23 mouse cellular contexts compared by ENCODE assay signal in the genomic region with DNA sequence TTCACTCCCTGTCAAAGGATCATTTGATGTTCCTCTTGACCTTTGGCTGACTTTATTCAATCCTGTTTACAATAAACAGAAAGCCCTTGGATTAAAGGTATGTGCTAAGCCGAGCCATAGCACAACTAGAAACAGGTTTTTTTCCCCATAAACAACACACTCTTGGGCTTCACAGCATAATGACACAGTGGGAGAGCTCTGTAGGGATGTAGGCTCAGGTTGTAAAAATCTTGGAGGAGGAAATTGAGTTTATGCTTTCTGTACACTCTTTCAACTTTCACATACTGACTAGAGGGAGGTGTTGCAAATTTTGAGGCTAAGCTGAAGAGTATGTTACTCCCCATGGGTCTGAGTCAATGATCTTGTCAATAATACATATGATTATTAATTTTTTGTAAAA.
DNase-seq lines count a peak whose midpoint lies in the region; ATAC-seq lines count a peak whose summit lies in the region.
"Had no signal": no experiment of that assay in that cellular context is flagged by ENCODE, and none has a peak within 500 bp of the region (broad histone marks: within the 10 kb centered on the region; RNA-seq: fewer than 3 reads in every experiment).

No protein-coding gene starts in this region.

- 16% methylated on average over 1 of the region's 1 CpGs for WGBS in limb, embryonic 12.5 days
- WGBS in limb, embryonic 10.5 days, result 45% methylated on average over 1 of the region's 1 CpGs
- 21% methylated on average over 1 of the region's 1 CpGs for WGBS in limb, embryonic 13.5 days

- H3K36me3 ChIP-seq in limb, embryonic 12.5 days, result no peaks in the 10 kb centered on the region
- H3K36me3 ChIP-seq in limb, embryonic 10.5 days, result no peaks in the 10 kb centered on the region
- no peaks in the 10 kb centered on the region for H3K36me3 ChIP-seq in limb, embryonic 13.5 days
- H3K36me3 ChIP-seq: embryonic facial prominence, embryonic 13.5 days; embryonic facial prominence, embryonic 15.5 days; forebrain, embryonic 10.5 days; forebrain, embryonic 12.5 days; forebrain, embryonic 15.5 days had no signal

- H3K4me3 ChIP-seq in limb, embryonic 12.5 days (replicated peaks), result no peak overlapping the region
- H3K4me3 ChIP-seq in limb, embryonic 10.5 days, result no peak overlapping the region
- H3K4me3 ChIP-seq in limb, embryonic 13.5 days, result no peak overlapping the region
- H3K4me3 ChIP-seq: embryonic facial prominence, embryonic 13.5 days; embryonic facial prominence, embryonic 15.5 days; erythroblast, embryonic 14.5 days; forebrain, embryonic 10.5 days; forebrain, embryonic 12.5 days; forebrain, embryonic 15.5 days had no signal

- H3K27ac ChIP-seq in limb, embryonic 12.5 days, result no peak overlapping the region
- H3K27ac ChIP-seq in limb, embryonic 10.5 days, result no peak overlapping the region
- no peak overlapping the region for H3K27ac ChIP-seq in limb, embryonic 13.5 days
- H3K27ac ChIP-seq: embryonic facial prominence, embryonic 13.5 days; embryonic facial prominence, embryonic 15.5 days; forebrain, embryonic 10.5 days; forebrain, embryonic 12.5 days; forebrain, embryonic 15.5 days had no signal

- no peaks in the 10 kb centered on the region for H3K9me3 ChIP-seq in limb, embryonic 12.5 days
- H3K9me3 ChIP-seq in limb, embryonic 10.5 days (replicated peaks), result no peaks in the 10 kb centered on the region
- no peaks in the 10 kb centered on the region for H3K9me3 ChIP-seq in limb, embryonic 13.5 days
- H3K9me3 ChIP-seq: embryonic facial prominence, embryonic 13.5 days; embryonic facial prominence, embryonic 15.5 days; forebrain, embryonic 10.5 days; forebrain, embryonic 12.5 days; forebrain, embryonic 15.5 days had no signal

- DNase-seq in limb, embryonic 10.5 days (ENCODE audit: low spot score), result no peak
- DNase-seq in B cell, adult 2 months, result no peak
- DNase-seq in MN1 (ENCODE audit: low spot score), result no peak
- DNase-seq: adrenal gland, adult 2 months; adrenal gland, postnatal 10 days; adrenal gland, postnatal 25 days; cerebellum, adult 11 months; cerebellum, adult 18-20 months; cerebellum, adult 8-10 months; cerebellum, adult 9-11 months; cerebellum, postnatal 14 days; cerebellum, postnatal 36 days; embryo, embryonic 11 days; forebrain, postnatal 0 days had no signal

- H3K4me1 ChIP-seq in limb, embryonic 12.5 days (replicated peaks), result no peaks in the 10 kb centered on the region
- H3K4me1 ChIP-seq in limb, embryonic 10.5 days, result no peaks in the 10 kb centered on the region
- H3K4me1 ChIP-seq in limb, embryonic 13.5 days, result 0 out of 2 replicates have a peak, but pooled peaks cover 2% of the 10 kb centered on the region
- H3K4me1 ChIP-seq: embryonic facial prominence, embryonic 13.5 days; embryonic facial prominence, embryonic 15.5 days; forebrain, embryonic 10.5 days; forebrain, embryonic 12.5 days; forebrain, embryonic 15.5 days had no signal

- no peak overlapping the region for H3K9ac ChIP-seq in limb, embryonic 12.5 days (replicated peaks)
- H3K9ac ChIP-seq in limb, embryonic 13.5 days, result no peak overlapping the region
- H3K9ac ChIP-seq: embryonic facial prominence, embryonic 13.5 days; embryonic facial prominence, embryonic 15.5 days; forebrain, embryonic 12.5 days; forebrain, embryonic 15.5 days; forebrain, postnatal 0 days had no signal

- ATAC-seq in limb, embryonic 12.5 days (ENCODE audit: insufficient number of reproducible peaks, insufficient read depth, low FRiP score, low TSS enrichment, low read depth), result peak; percentile 79; the same call in 1 of the 2 replicates
- ATAC-seq in limb, embryonic 13.5 days (ENCODE audit: low FRiP score, low read depth), result peak; percentile 72; the same call in 1 of the 2 replicates
- ATAC-seq: forebrain, embryonic 15.5 days; forebrain, postnatal 0 days; Patski had no signal

- H3K4me2 ChIP-seq in limb, embryonic 12.5 days, result no peak overlapping the region
- no peak overlapping the region for H3K4me2 ChIP-seq in limb, embryonic 13.5 days (replicated peaks)
- H3K4me2 ChIP-seq: embryonic facial prominence, embryonic 13.5 days; embryonic facial prominence, embryonic 15.5 days; forebrain, embryonic 12.5 days; forebrain, embryonic 15.5 days had no signal

- H3K27me3 ChIP-seq in limb, embryonic 12.5 days, result no peaks in the 10 kb centered on the region
- no peaks in the 10 kb centered on the region for H3K27me3 ChIP-seq in limb, embryonic 10.5 days (ENCODE audit: low read depth, poor library complexity, severe bottlenecking)
- no peaks in the 10 kb centered on the region for H3K27me3 ChIP-seq in limb, embryonic 13.5 days
- H3K27me3 ChIP-seq: embryonic facial prominence, embryonic 13.5 days; embryonic facial prominence, embryonic 15.5 days; forebrain, embryonic 12.5 days; forebrain, embryonic 15.5 days; Patski had no signal
